Mouse (Mus musculus) adrenal gland, adult 2 months (tissue): ENCODE measurements around the gene Gm8050. TPM values are rescaled to one million over a fixed set of nuclear protein-coding genes. Genes with fewer than 3 reads are reported as not detected.
"Not testable (repeated sequence)": the region's sequence is repeated elsewhere in the genome, so short reads cannot be mapped to it uniquely, and the experiment has no call there.

Experiments used
- DNase-seq: peaks from one replicate; pipeline ENCODE4 v3.0.0; 2021
- long read RNA-seq: library from polyadenylated mRNA; stranded (forward); transcript quantifications from one replicate; pipeline ENCODE4 v2.0.0, GENCODE M21; 2021
- polyA plus RNA-seq: library from polyadenylated mRNA; depleted of rRNA; stranded (reverse); fragments of >200 nt; gene quantifications from 2 replicates; pipeline ENCODE4 v1.2.3, GENCODE M21; 2012; rRNA removed
- total RNA-seq, 2 experiments: library from RNA; stranded (reverse); gene quantifications; 2 replicates each; pipeline ENCODE4 v1.2.3; 2021

Gm8050 gene
- total RNA-seq (not detected), polyA plus RNA-seq (not detected in 2 replicates)
- long read RNA-seq, result 0 reads

GRCm38 (mm10) chr14:6720151-6720550 lies at the start of gene Gm8050:
TSS of gene Gm8050 (minus strand) at chr14:6720251.
- not testable (repeated sequence) for DNase-seq

- DNase-seq, result not testable (repeated sequence)
These were observed 37.1 kb upstream of the Gm8050 start for GRCm38 (mm10) chr14:6757231-6757536.

GRCm38 (mm10) chr14:6756384-6757230 lies 36.6 kb upstream of the Gm8050 start:
- peak; percentile 8 for DNase-seq

GRCm38 (mm10) chr14:6742232-6742631 lies 22.2 kb upstream of the Gm8050 start, which contains the start of gene Gm3636:
TSS of gene Gm3636 (minus strand) at chr14:6742332.
- not testable (repeated sequence) for DNase-seq

- not testable (repeated sequence) for DNase-seq
These were observed 36.0 kb downstream of the Gm8050 start, which contains the start of gene Gm10251 for GRCm38 (mm10) chr14:6684070-6684469. TSS of gene Gm10251 (minus strand) at chr14:6684170.

Other genes starting within 250 kb of the Gm8050 start
- not detected for gene Gm8356, start 183.0 kb downstream of the Gm8050 start, total RNA-seq
- gene Gm8356, start 183.0 kb downstream of the Gm8050 start, polyA plus RNA-seq, result not detected in 2 replicates
- not detected for gene Gm3629, start 129.6 kb downstream of the Gm8050 start, total RNA-seq
- gene Gm3629, start 129.6 kb downstream of the Gm8050 start, polyA plus RNA-seq, result not detected in 2 replicates
- not detected for gene Gm3460, start 97.8 kb downstream of the Gm8050 start, total RNA-seq
- gene Gm3460, start 97.8 kb downstream of the Gm8050 start, polyA plus RNA-seq, result not detected in 2 replicates
- not detected for gene Gm10251, start 36.1 kb downstream of the Gm8050 start, total RNA-seq
- gene Gm10251, start 36.1 kb downstream of the Gm8050 start, polyA plus RNA-seq, result not detected in 2 replicates
- gene Gm3636, start 22.1 kb upstream of the Gm8050 start, total RNA-seq, result under 1 TPM in 1 of 2 experiments, not detected in 1; 0.52 TPM
- gene Gm3636, start 22.1 kb upstream of the Gm8050 start, polyA plus RNA-seq, result not detected in 2 replicates
- gene Gm8362, start 54.2 kb upstream of the Gm8050 start, total RNA-seq, result not detected
- not detected in 2 replicates for gene Gm8362, start 54.2 kb upstream of the Gm8050 start, polyA plus RNA-seq
- gene Gm3642, start 120.1 kb upstream of the Gm8050 start, total RNA-seq, result not detected
- not detected in 2 replicates for gene Gm3642, start 120.1 kb upstream of the Gm8050 start, polyA plus RNA-seq
- gene Gm3667, start 169.7 kb upstream of the Gm8050 start, total RNA-seq, result not detected
- not detected in 2 replicates for gene Gm3667, start 169.7 kb upstream of the Gm8050 start, polyA plus RNA-seq